Mouse (Mus musculus) regulatory T cell (primary cell): ENCODE measurements around the gene Igf1r.

Experiments used
- in situ Hi-C: fragments of 300-600 bp; cut with MboI, MseI; formaldehyde crosslinking; loops from one replicate; pipeline ENCODE4 v1.15.1; 2025; ENCODE audit warnings: high pct_unique_total_duplicates

The Igf1r gene

DNA sequence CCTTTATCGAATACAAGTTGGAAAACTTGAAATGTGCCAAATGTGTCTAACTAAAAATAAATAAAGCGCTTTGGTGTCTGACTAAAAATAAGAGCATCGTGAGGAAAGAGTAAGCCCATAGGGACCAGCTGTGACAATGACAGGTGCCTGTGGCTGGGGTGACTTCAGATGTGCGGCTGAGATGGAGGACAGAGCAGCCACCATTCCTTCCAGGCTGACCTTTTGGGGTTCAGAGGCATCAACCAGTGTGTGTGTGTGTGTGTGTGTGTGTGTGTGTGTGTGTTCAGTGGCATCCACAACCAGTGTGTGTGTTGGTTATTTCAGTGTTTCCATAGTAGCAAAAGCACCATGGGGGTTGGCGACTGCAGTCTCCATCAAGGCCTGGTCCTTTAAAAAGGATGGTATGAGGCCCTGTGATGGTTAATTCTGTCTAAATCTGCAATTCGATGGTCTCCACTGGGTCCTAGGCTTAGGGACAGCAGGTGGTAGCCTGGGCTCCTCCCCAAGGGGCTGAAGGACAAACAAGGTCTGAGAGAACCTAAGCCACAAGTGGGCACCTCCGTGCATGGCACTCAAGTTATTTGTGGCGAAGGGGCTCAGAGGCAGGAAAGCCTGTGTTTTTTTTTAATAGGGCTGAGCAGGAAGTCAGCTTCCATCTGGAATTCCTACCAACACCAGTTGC is 310.9 kb downstream of the Igf1r start:
- in situ Hi-C loops = no loop called here

DNA sequence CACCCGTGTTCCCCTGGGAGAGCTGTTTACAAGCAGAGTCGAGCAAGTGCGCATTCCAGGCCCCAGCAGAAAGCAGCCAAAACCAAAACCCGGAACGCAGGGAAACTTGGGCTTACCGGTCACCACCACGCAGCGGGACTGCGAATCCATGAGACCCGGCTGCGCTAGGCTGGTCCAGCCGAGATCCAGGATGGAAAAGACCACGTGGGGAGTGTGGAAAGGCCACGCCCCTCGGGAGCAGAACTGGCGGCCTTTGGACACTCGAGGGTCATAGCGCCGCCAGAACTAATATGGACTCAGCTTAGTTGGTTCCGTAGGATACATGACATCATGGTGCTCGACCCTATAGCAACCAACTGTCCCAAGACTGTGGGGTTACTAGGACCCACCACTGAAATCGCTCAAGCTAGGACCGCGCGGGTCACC is 311.4 kb downstream of the Igf1r start, which contains the start of gene Pgpep1l:
Gene Pgpep1l, minus strand, starts transcription at position 206 of the 426 bp plus-strand sequence.
- in situ Hi-C loops = no loop called here

DNA sequence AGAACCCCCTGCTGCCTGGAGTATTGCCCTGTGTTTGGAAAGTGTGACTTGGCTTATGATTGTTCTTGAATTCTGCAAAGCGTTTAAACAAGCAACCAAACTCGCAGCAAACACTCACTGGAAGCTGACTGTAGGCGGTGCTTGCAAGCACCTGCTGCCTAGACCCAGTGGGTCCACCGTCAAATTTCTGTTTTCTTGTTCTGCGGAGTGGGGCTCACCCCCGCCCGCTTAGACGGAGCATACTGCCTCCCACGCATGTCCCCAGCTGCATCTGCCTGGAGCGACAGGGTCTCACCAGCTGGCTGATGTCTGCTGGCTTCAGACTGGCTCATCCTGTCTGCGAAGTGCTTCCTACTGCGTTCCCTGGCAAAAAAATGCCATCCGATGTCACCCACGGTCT is 311.9 kb downstream of the Igf1r start:
- in situ Hi-C loops = no loop called here

DNA sequence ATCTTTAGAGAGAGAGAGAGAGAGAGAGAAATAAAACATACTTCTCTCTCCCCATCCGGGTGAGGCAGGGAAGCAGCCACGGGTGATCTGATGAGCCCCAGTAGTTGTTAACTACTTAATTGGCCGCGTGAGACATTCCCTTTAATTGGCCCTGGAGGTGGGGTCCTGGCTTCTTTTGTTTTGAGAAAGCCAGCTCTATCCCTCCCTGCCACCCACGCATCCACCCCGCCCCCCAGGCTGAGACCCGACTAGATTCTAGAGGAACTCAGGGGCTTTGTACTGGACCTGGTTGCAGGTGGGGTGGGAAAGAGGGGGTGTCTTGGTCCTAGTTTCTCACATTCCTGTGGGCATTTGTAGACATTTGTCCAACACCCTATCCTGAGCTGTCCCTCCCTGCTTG is 312.8 kb downstream of the Igf1r start:
- in situ Hi-C loops = no loop called here

DNA sequence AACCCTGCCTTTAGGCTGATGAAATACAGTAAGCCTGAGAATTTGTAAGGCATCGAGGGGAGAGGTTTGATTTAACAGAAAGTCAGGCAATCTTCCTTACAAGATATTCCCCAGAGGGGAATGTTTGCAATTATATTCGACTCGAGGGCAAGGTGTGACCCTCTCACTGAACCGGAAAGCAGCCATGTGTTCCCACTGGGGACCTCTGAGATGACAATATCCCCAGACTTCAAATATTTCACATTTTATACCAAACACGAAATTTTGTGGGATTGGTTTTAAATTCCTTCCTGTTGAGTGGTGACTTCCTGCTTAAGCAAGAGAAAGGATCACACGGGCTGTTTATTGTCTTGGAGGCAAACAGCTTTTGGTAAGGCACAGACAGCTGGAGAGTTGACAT is 314.1 kb downstream of the Igf1r start:
- in situ Hi-C loops = no loop called here

DNA sequence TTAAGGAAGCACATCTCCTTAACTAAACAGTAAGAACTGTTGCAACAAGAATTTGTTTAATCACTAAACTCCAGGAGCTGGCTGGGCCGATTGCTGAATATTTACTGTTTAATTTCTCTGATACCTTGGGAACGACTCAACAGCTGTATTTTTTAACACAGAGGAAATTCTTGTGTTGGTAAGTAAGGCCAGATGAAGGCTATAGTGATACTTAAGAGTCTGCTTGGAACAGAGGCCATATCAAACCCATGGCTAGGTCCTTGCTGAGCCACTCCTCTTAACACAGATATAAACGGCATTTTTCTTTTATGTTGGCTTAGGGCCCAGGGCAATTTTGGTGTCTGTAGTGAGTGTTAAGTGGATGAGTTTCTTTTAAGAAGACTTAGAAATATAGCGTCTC is 317.9 kb downstream of the Igf1r start:
- in situ Hi-C loops = loop anchor here (10.0 kb wide), 1 partner anchor 316 kb away; the partner anchor contains the start of gene Igf1r

DNA sequence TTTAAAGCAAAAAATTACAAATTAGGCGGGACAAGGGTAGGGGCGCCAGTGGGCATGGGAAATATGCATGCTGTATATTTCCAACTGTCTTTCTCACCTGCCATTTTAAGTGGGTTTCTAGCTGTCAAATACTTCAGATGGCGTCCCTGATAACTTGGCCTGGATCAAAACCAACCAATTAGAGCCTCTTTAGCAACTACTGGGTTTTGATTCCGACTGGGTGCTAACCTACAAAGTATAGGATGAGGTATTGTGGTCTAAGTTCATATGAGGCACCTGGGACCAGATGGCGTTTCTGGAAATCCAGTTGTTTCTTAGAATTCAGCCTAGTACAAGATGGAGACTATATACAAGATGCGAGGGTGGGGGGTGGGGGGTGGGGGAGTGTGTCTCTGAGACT is 319.2 kb downstream of the Igf1r start:
- in situ Hi-C loops = loop anchor here (10.0 kb wide), 1 partner anchor 317 kb away; the partner anchor contains the start of gene Igf1r

DNA sequence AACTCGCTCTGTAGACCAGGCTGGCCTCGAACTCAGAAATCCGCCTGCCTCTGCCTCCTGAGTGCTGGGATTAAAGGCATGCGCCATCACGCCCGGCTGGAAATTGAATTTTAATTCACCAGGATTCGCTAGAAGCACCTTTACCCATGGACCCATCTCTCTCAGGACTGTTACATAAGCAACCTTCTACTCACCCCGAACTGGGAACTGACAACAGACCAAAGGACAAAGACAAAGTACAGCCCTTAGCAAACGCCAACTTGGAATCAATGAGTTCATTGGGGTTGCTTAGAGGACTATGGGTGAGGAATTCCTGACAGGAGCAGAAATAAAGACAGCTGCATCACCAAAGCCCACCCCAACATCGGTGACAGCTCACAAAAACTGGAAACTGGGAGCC is 320.0 kb downstream of the Igf1r start:
- in situ Hi-C loops = loop anchor here (10.0 kb wide), 1 partner anchor 318 kb away; the partner anchor contains the start of gene Igf1r

DNA sequence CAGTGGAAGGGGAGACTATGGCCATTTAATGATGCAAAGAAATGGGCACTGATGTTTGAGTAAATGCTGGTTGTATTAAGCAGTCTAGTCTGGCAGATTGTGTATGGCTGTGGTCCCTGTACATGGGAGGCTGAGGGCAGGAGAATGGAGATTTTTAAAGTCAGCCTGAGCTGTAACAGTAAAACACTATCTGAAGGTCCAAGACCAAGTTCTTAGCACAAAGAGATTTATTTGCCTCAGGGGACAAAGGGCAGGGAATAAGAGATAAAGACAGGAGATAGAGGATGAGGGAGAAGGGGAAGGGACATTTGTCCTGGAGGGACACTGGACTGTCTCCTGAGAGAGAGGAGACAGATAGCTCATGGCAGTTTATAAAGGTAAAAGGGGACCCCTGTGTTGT is 320.9 kb downstream of the Igf1r start, which contains the start of gene Fam169b:
Gene Fam169b, plus strand, starts transcription at position 325 of the 400 bp plus-strand sequence.
- in situ Hi-C loops = loop anchor here (10.0 kb wide), 1 partner anchor 319 kb away; the partner anchor contains the start of gene Igf1r

DNA sequence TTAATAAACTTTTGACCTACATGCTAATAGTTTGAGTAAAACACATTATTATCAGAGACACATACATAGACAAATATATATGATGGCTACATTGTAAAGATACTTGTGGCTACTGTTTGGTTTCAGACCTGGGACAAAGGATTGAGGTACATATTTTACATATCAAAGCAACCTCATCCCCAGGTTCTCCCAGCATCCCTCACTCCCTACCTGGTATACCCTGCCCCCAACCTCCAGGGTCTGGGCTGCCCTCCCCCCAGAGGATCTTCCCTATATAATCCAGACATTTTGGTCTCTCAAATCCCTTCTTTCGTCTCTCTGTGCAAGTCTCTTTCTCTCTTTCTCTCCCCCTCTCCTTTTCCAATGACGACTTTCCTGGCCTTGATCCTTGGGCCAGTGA is 321.6 kb downstream of the Igf1r start:
- in situ Hi-C loops = loop anchor here (10.0 kb wide), 1 partner anchor 319 kb away; the partner anchor contains the start of gene Igf1r

DNA sequence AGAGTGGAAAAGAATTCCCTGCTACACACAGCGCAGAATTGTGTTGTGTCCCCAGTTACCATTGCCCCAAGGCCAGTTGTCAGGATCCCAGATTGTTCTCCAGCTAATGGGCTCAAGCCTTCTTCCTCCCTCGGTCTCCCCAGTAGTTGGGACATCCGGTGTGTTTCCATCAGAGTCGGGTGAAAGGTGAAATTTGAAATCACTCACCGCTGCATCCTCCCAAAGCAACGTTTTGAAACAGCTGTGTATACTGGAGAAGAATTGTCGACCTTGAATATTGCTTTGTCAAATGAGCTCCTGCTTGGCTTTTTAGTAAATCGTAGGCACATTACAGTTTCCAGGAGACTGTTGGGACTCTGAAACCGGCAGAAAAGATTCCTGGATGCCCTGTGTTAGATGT is 322.3 kb downstream of the Igf1r start:
- in situ Hi-C loops = loop anchor here (10.0 kb wide), 1 partner anchor 320 kb away; the partner anchor contains the start of gene Igf1r

DNA sequence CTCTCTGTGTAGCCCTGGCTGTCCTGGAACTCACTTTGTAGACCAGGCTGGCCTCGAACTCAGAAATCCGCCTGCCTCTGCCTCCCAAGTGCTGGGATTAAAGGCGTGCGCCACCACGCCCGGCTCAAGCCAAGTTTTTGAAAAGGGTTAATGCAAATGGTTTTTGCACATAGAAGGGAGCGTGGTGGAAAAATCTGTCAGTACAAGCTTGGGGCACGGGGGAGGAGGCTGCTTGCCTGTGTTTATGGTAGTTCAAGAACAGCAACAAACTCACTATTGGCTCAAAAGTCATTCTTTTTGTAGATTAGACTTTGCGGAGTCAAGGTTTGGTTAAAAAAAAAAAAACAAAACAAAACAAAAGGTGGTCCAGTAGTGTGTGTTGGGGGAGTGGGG is 322.8 kb downstream of the Igf1r start:
- in situ Hi-C loops = loop anchor here (10.0 kb wide), 1 partner anchor 321 kb away; the partner anchor contains the start of gene Igf1r

DNA sequence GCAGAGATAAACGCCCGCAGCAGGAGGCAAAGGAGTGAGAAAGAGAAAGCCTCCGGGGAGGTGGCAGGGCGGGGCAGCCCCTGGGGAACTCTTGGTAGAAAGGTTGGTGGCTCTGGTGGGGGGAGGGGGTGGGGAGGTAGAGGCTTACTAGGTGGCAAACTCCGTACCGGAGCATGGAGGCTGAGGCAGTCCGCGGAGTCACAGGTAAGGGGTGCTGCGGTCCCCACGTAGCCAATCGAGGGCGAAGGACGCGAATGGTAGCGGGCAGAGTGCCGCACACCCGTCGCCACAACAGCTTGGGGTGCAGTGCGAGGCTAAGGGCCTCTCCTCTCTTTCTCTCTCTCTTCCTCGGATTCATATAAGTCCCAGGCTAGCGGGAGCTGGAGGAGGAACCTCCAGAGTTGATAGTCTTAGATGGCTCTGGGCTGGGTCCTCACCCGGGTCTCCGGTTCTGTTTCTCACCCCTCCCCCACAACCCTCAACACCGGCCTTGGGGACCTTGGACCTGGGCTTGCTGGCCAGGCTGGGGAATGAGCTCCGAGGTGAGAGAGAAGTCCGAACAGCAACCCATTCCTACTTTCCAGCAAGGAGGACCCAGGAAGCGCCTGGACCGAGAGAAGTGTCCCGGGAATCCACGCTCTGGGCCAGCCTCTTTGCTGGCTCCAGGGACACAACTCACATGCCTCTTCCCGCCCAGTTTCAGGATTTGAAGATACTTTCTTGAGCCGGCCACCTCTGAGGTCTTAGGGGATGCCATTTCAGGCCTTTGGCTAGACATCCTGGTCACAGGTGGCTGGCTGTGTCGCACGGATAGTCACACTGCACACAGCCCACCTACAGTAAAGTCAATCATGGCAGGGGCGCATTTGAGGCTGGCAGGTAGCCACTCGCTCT is 323.5 kb downstream of the Igf1r start:
- in situ Hi-C loops = loop anchor here (10.0 kb wide), 1 partner anchor 321 kb away; the partner anchor contains the start of gene Igf1r

DNA sequence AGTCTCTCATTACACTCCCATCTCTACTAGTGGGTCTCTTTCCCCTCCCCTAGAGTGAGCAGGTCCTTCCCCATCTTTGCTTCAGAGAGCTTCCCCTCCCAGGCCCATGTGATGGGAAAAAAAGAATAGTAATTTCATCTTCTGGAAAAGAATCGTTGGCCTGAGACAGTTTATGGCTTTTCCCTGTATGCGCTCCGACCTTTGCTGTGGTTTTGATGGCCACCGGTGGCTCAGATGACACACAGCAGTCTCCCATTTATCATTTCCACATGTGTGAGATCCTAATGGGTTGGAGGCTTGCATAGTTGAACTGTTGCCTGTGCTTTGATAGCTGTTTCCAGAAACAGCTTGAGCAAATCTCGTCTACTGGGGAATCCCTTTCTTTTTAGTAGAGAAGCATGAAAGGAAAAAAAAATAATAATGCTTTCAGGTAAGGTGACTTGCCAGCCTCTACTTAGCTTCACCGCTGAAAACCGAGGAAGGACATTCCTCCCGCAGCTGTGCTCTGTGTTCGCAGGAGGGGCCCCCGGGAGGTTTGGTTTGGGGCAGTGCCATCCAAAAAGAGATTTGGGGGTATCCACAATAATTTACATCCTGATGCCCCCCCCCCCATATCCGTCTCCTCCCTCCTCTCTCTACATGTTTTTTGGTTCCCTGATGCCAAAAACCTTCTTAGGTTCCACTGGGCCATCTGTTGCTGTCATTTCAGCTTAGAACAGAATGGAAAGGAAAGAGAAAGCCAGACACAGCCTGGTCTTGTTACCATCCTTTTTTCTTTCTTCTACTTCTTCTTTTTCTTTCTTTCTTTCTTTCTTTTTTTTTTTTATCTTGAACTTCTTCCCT is 324.6 kb downstream of the Igf1r start:
- in situ Hi-C loops = loop anchor here (10.0 kb wide), 1 partner anchor 322 kb away; the partner anchor contains the start of gene Igf1r

DNA sequence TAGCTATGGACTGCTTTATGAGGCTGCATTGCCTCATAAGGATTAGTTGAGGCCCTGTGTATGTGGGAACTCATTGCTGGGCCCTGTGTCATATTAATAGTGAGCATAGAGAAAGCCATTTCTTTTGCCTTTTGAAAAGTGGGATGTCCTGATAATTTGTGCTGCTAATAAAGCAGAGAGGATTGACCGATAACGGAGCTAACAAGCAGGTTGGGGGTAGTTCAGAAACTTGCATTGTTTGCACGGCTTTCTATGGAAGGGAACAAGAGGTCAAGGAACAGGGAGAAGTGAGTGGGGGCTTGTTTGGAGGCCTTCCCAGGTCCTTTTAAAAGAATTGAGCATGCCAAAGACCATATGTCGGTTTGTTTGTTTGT is 325.3 kb downstream of the Igf1r start:
- in situ Hi-C loops = loop anchor here (10.0 kb wide), 1 partner anchor 323 kb away; the partner anchor contains the start of gene Igf1r

DNA sequence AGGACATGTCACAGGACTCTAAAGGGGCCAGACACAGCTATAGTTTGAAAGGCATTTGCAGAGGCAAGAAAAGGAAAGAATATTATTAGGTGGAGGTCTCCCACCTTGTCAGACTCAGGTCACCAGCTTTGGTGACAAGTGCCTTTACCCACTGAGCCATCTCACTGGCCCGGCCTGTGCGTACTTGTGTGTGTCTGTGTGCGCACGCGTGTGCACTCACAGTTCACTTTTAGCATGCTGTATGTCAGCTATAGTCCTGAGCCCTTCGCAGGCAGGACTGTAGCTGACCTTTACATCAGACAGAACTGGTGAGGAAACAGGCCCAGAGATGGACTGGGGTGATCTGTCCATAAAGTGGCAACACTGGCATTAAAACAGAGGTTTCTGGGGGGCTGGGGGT is 325.8 kb downstream of the Igf1r start:
- in situ Hi-C loops = loop anchor here (10.0 kb wide), 1 partner anchor 324 kb away; the partner anchor contains the start of gene Igf1r

DNA sequence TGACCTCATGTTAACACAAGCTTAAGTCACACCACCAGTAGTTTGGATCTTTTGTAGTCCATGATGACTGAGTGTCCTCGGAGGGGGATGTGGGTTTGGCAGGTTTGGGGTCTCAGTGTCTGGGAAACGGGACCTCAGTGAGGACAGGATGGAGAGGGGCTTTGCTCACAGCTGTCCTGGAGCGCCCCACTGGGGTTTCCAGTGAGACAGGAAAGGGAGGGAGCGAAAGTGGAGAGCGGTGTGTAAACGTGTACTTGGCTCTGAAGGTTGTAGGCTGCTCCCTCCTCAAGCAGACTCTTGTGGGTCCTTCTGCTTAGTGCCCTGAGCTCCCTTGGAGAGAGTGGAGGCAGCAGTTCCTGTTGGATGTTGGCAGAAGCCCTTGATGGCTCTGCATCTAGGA is 326.3 kb downstream of the Igf1r start:
- in situ Hi-C loops = loop anchor here (10.0 kb wide), 1 partner anchor 324 kb away; the partner anchor contains the start of gene Igf1r

DNA sequence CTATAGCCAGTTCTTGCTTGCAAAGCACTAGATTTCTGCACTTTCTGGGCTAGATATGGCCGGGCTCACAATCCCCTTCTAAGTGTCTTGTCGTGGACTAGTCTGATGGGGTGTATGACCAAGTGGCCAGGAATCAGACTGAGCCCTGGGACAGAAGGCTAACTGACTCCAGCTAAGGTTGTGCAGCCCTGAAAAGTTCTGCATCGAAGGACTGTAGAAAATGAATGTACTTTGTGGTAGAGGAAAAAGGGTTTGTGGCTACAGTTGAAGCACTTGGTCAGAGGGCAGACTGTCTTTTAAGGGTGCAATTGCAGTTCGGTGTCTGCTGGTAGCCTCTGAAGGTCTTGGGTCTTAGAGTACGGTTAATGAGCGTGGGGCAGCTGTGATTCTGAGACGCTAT is 326.9 kb downstream of the Igf1r start:
- in situ Hi-C loops = loop anchor here (10.0 kb wide), 1 partner anchor 325 kb away; the partner anchor contains the start of gene Igf1r

DNA sequence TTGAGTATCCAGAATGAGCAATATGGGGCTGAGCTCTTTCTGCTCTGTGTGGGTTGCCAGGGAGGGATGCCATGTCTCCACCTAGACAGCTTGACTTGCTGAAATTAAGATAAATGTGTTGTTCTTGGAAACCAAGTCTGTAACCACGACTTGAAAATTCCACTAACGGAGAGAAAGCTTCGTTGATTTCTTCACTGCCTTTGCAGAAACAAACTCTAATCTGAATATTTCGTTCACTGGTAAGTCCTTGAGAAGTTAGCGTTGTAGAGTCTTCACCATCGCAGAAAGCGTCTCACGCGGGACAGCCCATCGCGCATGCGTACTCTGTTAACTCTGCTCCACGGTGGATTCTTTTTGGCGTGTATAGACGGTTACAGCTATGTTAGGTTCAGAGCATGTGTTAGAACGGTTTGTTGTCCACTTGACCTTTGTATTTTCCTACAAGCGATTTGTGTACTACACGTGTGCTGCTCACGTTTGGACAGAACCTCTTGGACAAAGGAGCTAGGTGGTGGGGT is 327.8 kb downstream of the Igf1r start:
- in situ Hi-C loops = no loop called here

DNA sequence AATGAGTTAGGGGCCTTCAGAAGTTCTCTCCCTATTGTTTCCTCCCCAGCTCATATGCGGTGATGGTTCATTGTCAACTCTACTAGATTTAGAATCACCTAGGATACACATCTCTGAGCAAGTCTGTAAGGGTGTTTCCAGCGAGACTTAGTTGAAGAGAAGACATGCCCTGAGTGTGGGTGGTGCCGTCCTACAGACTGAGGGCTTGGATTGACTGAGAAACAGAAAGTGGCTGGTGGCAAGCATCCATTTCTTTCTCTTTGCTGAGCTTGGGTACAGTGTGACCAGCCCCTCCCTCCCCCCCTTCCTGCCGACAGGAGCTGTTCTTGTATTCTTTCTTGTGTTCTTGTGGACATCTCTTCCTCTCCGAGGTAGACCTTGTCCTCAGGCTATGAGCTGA is 328.7 kb downstream of the Igf1r start:
- in situ Hi-C loops = no loop called here
